Mouse (Mus musculus): ENCODE measurements around the gene Angptl4. TPM values are rescaled to one million over a fixed set of nuclear protein-coding genes. Genes with fewer than 3 reads are reported as not detected.

Gene Angptl4
- polyA plus RNA-seq, 1 experiment, result 212 TPM

- H3K36me3 ChIP-seq (ENCODE audit: control insufficient read depth, insufficient read depth), result peaks cover 5% of the 10 kb centered on the region
- peaks cover 35% of the 10 kb centered on the region for H3K79me2 ChIP-seq (ENCODE audit: control insufficient read depth, insufficient read depth)
Observed at GRCm38 (mm10) chr17:33783408-33783807, 1.8 kb upstream of the Angptl4 start.

GRCm38 (mm10) chr17:33782067-33782466 lies 437 bp upstream of the Angptl4 start:
- TF ChIP-seq MYOG (IDR thresholded peaks at IDR 0.05; ENCODE audit: control insufficient read depth, extremely low read depth, insufficient read length), result no peak
- TF ChIP-seq MAX (IDR thresholded peaks at IDR 0.05), result no peak
- no peak for TF ChIP-seq FOSL1 (IDR thresholded peaks at IDR 0.05; ENCODE audit: insufficient read depth, low read length, poor library complexity, severe bottlenecking)
- no peak for TF ChIP-seq USF1 (IDR thresholded peaks at IDR 0.05; ENCODE audit: low read depth)
- TF ChIP-seq CTCF (IDR thresholded peaks at IDR 0.05; ENCODE audit: control insufficient read depth, insufficient read depth, insufficient read length), result no peak
- TF ChIP-seq CEBPB (IDR thresholded peaks at IDR 0.05; ENCODE audit: low read depth), result no peak
- TF ChIP-seq MYOD1 (IDR thresholded peaks at IDR 0.05; ENCODE audit: control insufficient read depth, insufficient read length, low read depth), result no peak
- Histone ChIP-seq H3K79me2 (ENCODE audit: control insufficient read depth, insufficient read depth) (peaks cover 48% of the 10 kb centered on the region), H3ac (ENCODE audit: control insufficient read depth, insufficient read length, low read depth) (no peak overlapping the region), H3K27me3 (ENCODE audit: control insufficient read depth, insufficient read depth, insufficient read length) (no peaks in the 10 kb centered on the region), H3K4me3 (ENCODE audit: insufficient read depth, poor library complexity, severe bottlenecking) (peak overlapping the region; percentile 51), H3K79me3 (ENCODE audit: low read depth) (peaks cover 15% of the 10 kb centered on the region), H3K36me3 (ENCODE audit: control insufficient read depth, insufficient read depth) (peaks cover 19% of the 10 kb centered on the region)

More at GRCm38 (mm10) chr17:33783408-33783807, 1.8 kb upstream of the Angptl4 start:
- H3ac ChIP-seq (ENCODE audit: control insufficient read depth, insufficient read length, low read depth), result no peak overlapping the region
- no peaks in the 10 kb centered on the region for H3K27me3 ChIP-seq (ENCODE audit: control insufficient read depth, insufficient read depth, insufficient read length)
- TF ChIP-seq MYOG (IDR thresholded peaks at IDR 0.05; ENCODE audit: control insufficient read depth, extremely low read depth, insufficient read length) (no peak), MYOD1 (IDR thresholded peaks at IDR 0.05; ENCODE audit: control insufficient read depth, insufficient read length, low read depth) (peak; percentile 82), USF1 (IDR thresholded peaks at IDR 0.05; ENCODE audit: low read depth) (no peak), MAX (IDR thresholded peaks at IDR 0.05) (peak; percentile 98), FOSL1 (IDR thresholded peaks at IDR 0.05; ENCODE audit: insufficient read depth, low read length, poor library complexity, severe bottlenecking) (peak; percentile 39)
- peaks cover 9% of the 10 kb centered on the region for H3K79me3 ChIP-seq (ENCODE audit: low read depth)
- no peak overlapping the region for H3K4me3 ChIP-seq (ENCODE audit: insufficient read depth, poor library complexity, severe bottlenecking)

- H3K79me3 ChIP-seq (ENCODE audit: low read depth), result peaks cover 15% of the 10 kb centered on the region
- peak overlapping the region; percentile 51 for H3K4me3 ChIP-seq (ENCODE audit: insufficient read depth, poor library complexity, severe bottlenecking)
- H3K36me3 ChIP-seq (ENCODE audit: control insufficient read depth, insufficient read depth), result peaks cover 35% of the 10 kb centered on the region
- no peak overlapping the region for H3ac ChIP-seq (ENCODE audit: control insufficient read depth, insufficient read length, low read depth)
- TF ChIP-seq FOSL1 (IDR thresholded peaks at IDR 0.05; ENCODE audit: insufficient read depth, low read length, poor library complexity, severe bottlenecking), result no peak
- peak; percentile 65 for TF ChIP-seq MYOD1 (IDR thresholded peaks at IDR 0.05; ENCODE audit: control insufficient read depth, insufficient read length, low read depth)
- TF ChIP-seq CEBPB (IDR thresholded peaks at IDR 0.05; ENCODE audit: low read depth), result peak; percentile 50
- no peak for TF ChIP-seq CTCF (IDR thresholded peaks at IDR 0.05; ENCODE audit: control insufficient read depth, insufficient read depth, insufficient read length)
- no peak for TF ChIP-seq MYOG (IDR thresholded peaks at IDR 0.05; ENCODE audit: control insufficient read depth, extremely low read depth, insufficient read length)
- TF ChIP-seq MAX (IDR thresholded peaks at IDR 0.05), result no peak
- no peak for TF ChIP-seq USF1 (IDR thresholded peaks at IDR 0.05; ENCODE audit: low read depth)
- H3K79me2 ChIP-seq (ENCODE audit: control insufficient read depth, insufficient read depth), result peaks cover 51% of the 10 kb centered on the region
- H3K27me3 ChIP-seq (ENCODE audit: control insufficient read depth, insufficient read depth, insufficient read length), result no peaks in the 10 kb centered on the region
Observed at GRCm38 (mm10) chr17:33780431-33780830, 1.2 kb downstream of the Angptl4 start.

- peak overlapping the region; percentile 51 for H3K4me3 ChIP-seq (ENCODE audit: insufficient read depth, poor library complexity, severe bottlenecking)
- H3K27me3 ChIP-seq (ENCODE audit: control insufficient read depth, insufficient read depth, insufficient read length), result no peaks in the 10 kb centered on the region
- peaks cover 15% of the 10 kb centered on the region for H3K79me3 ChIP-seq (ENCODE audit: low read depth)
- peaks cover 40% of the 10 kb centered on the region for H3K36me3 ChIP-seq (ENCODE audit: control insufficient read depth, insufficient read depth)
- peaks cover 51% of the 10 kb centered on the region for H3K79me2 ChIP-seq (ENCODE audit: control insufficient read depth, insufficient read depth)
- no peak for TF ChIP-seq CTCF (IDR thresholded peaks at IDR 0.05; ENCODE audit: control insufficient read depth, insufficient read depth, insufficient read length)
- peak overlapping the region; percentile 33 for H3ac ChIP-seq (ENCODE audit: control insufficient read depth, insufficient read length, low read depth)
Observed at GRCm38 (mm10) chr17:33779967-33780295, 1.7 kb downstream of the Angptl4 start.

GRCm38 (mm10) chr17:33779271-33779966 lies 2.2 kb downstream of the Angptl4 start:
- Histone ChIP-seq H3K79me2 (ENCODE audit: control insufficient read depth, insufficient read depth) (peaks cover 51% of the 10 kb centered on the region), H3K27me3 (ENCODE audit: control insufficient read depth, insufficient read depth, insufficient read length) (no peaks in the 10 kb centered on the region), H3ac (ENCODE audit: control insufficient read depth, insufficient read length, low read depth) (peak overlapping the region; percentile 48), H3K4me3 (ENCODE audit: insufficient read depth, poor library complexity, severe bottlenecking) (peak overlapping the region; percentile 51), H3K79me3 (ENCODE audit: low read depth) (peaks cover 15% of the 10 kb centered on the region), H3K36me3 (ENCODE audit: control insufficient read depth, insufficient read depth) (peaks cover 45% of the 10 kb centered on the region)
- TF ChIP-seq FOSL1 (IDR thresholded peaks at IDR 0.05; ENCODE audit: insufficient read depth, low read length, poor library complexity, severe bottlenecking), result no peak
- TF ChIP-seq MAX (IDR thresholded peaks at IDR 0.05), result peak; percentile 52
- TF ChIP-seq USF1 (IDR thresholded peaks at IDR 0.05; ENCODE audit: low read depth), result no peak
- TF ChIP-seq CEBPB (IDR thresholded peaks at IDR 0.05; ENCODE audit: low read depth), result no peak
- no peak for TF ChIP-seq MYOG (IDR thresholded peaks at IDR 0.05; ENCODE audit: control insufficient read depth, extremely low read depth, insufficient read length)
- peak; percentile 83 for TF ChIP-seq MYOD1 (IDR thresholded peaks at IDR 0.05; ENCODE audit: control insufficient read depth, insufficient read length, low read depth)
- no peak for TF ChIP-seq CTCF (IDR thresholded peaks at IDR 0.05; ENCODE audit: control insufficient read depth, insufficient read depth, insufficient read length)

GRCm38 (mm10) chr17:33775287-33775686 lies 6.3 kb downstream of the Angptl4 start:
- Histone ChIP-seq H3K4me3 (ENCODE audit: insufficient read depth, poor library complexity, severe bottlenecking) (no peak overlapping the region), H3K79me2 (ENCODE audit: control insufficient read depth, insufficient read depth) (peaks cover 36% of the 10 kb centered on the region), H3K79me3 (ENCODE audit: low read depth) (peaks cover 13% of the 10 kb centered on the region), H3ac (ENCODE audit: control insufficient read depth, insufficient read length, low read depth) (no peak overlapping the region), H3K27me3 (ENCODE audit: control insufficient read depth, insufficient read depth, insufficient read length) (no peaks in the 10 kb centered on the region), H3K36me3 (ENCODE audit: control insufficient read depth, insufficient read depth) (peaks cover 48% of the 10 kb centered on the region)
- TF ChIP-seq MYOD1 (IDR thresholded peaks at IDR 0.05; ENCODE audit: control insufficient read depth, insufficient read length, low read depth) (no peak), MYOG (IDR thresholded peaks at IDR 0.05; ENCODE audit: control insufficient read depth, extremely low read depth, insufficient read length) (no peak), USF1 (IDR thresholded peaks at IDR 0.05; ENCODE audit: low read depth) (no peak), CTCF (IDR thresholded peaks at IDR 0.05; ENCODE audit: control insufficient read depth, insufficient read depth, insufficient read length) (no peak), CEBPB (IDR thresholded peaks at IDR 0.05; ENCODE audit: low read depth) (no peak), MAX (IDR thresholded peaks at IDR 0.05) (no peak), FOSL1 (IDR thresholded peaks at IDR 0.05; ENCODE audit: insufficient read depth, low read length, poor library complexity, severe bottlenecking) (no peak)
